In genomic region chr9:110682697-110683096, GRCm38 (mm10) we compare ENCODE assay signal across 10 mouse cellular contexts. TPM values are rescaled to one million over a fixed set of nuclear protein-coding genes. Genes with fewer than 3 reads are reported as not detected.
DNase-seq lines count a peak whose midpoint lies in the region; ATAC-seq and TF ChIP-seq lines count a peak whose summit lies in the region.
"Not testable (repeated sequence)": the region's sequence is repeated elsewhere in the genome, so short reads cannot be mapped to it uniquely, and the experiment has no call there.
"Had no signal": no experiment of that assay in that cellular context is flagged by ENCODE, and none has a peak within 500 bp of the region (broad histone marks: within the 10 kb centered on the region; RNA-seq: fewer than 3 reads in every experiment).

No protein-coding gene starts in this region.

- H3K27ac ChIP-seq in ES-E14 (ENCODE audit: insufficient read depth, low read depth, low read length, poor library complexity, severe bottlenecking) = not testable (repeated sequence)
- H3K27ac ChIP-seq in cerebellum, adult 2 months (ENCODE audit: insufficient read depth, low read length) = 0 out of 2 replicates have a peak overlapping the region, but pooled peaks have one; percentile 98
- peak overlapping the region; percentile 98 for H3K27ac ChIP-seq in heart, embryonic 13.5 days (replicated peaks)
- peak overlapping the region; percentile 44; the same call in 1 of the 2 replicates for H3K27ac ChIP-seq in hindbrain, embryonic 13.5 days
- H3K27ac ChIP-seq in kidney, postnatal 0 days = peak overlapping the region; percentile 97
- H3K27ac ChIP-seq in lung, postnatal 0 days (ENCODE audit: low read length) = peak overlapping the region; percentile 98
- peak overlapping the region; percentile 83; the same call in 1 of the 2 replicates for H3K27ac ChIP-seq in neural tube, embryonic 13.5 days (replicated peaks)
- peak overlapping the region; percentile 98 for H3K27ac ChIP-seq in stomach, postnatal 0 days (replicated peaks)

- TF ChIP-seq CTCF in cerebellum, adult 2 months (IDR thresholded peaks at IDR 0.05; ENCODE audit: borderline replicate concordance, insufficient read depth, low read depth, low read length); kidney, postnatal 0 days (IDR thresholded peaks at IDR 0.05; ENCODE audit: low read depth); lung, postnatal 0 days (IDR thresholded peaks at IDR 0.05); stomach, postnatal 0 days (IDR thresholded peaks at IDR 0.05; ENCODE audit: low read depth): not testable (repeated sequence)

- H3K4me3 ChIP-seq in ES-E14 (ENCODE audit: insufficient read depth in 1 of 2, low read depth in 1 of 2, low read length in 2 of 2, poor library complexity in 1 of 2, severe bottlenecking in 1 of 2); cerebellum, adult 2 months (replicated peaks; ENCODE audit: insufficient read depth, low read depth, low read length); heart, embryonic 13.5 days; hindbrain, embryonic 13.5 days; kidney, postnatal 0 days (replicated peaks; ENCODE audit: low read depth, low read length); lung, postnatal 0 days (ENCODE audit: low read depth, low read length); neural tube, embryonic 13.5 days; stomach, postnatal 0 days (ENCODE audit: low read depth, low read length): not testable (repeated sequence)

- TF ChIP-seq EP300 in lung, postnatal 0 days (IDR thresholded peaks at IDR 0.05); stomach, postnatal 0 days (optimal IDR thresholded peaks at IDR 0.05): not testable (repeated sequence)

- TF ChIP-seq POLR2A in cerebellum, adult 2 months (IDR thresholded peaks at IDR 0.05; ENCODE audit: borderline replicate concordance, insufficient read depth, low read length) = not testable (repeated sequence)

- not testable (repeated sequence) for H3K9me3 ChIP-seq in ES-E14 (ENCODE audit: control insufficient read depth, insufficient read depth, low read depth, low read length); heart, embryonic 13.5 days; hindbrain, embryonic 13.5 days; kidney, postnatal 0 days (replicated peaks; ENCODE audit: low read length); lung, postnatal 0 days (ENCODE audit: low read length); neural tube, embryonic 13.5 days; stomach, postnatal 0 days (ENCODE audit: control insufficient read depth, low read length)

- H3K27me3 ChIP-seq in cerebellum, adult 2 months (ENCODE audit: control insufficient read depth, insufficient read depth, low read length); heart, embryonic 13.5 days (replicated peaks); hindbrain, embryonic 13.5 days; kidney, postnatal 0 days (ENCODE audit: insufficient read depth, low read length); lung, postnatal 0 days (replicated peaks; ENCODE audit: insufficient read depth, low read length); neural tube, embryonic 13.5 days; stomach, postnatal 0 days (ENCODE audit: control insufficient read depth, insufficient read depth, low read length): not testable (repeated sequence)

- ATAC-seq in heart, embryonic 13.5 days (ENCODE audit: extremely low read depth, insufficient number of reproducible peaks, low FRiP score, low TSS enrichment); hindbrain, embryonic 13.5 days (ENCODE audit: low FRiP score); kidney, postnatal 0 days (replicated peaks; ENCODE audit: low FRiP score, low read depth); lung, postnatal 0 days; neural tube, embryonic 13.5 days (ENCODE audit: low read depth); stomach, postnatal 0 days (ENCODE audit: low FRiP score, low TSS enrichment): not testable (repeated sequence)

- WGBS in cerebellum, adult 2 months = 84% methylated on average over 3 of the region's 3 CpGs
- 78% methylated on average over 3 of the region's 3 CpGs for WGBS in heart, embryonic 13.5 days
- 76% methylated on average over 3 of the region's 3 CpGs for WGBS in hindbrain, embryonic 13.5 days
- 75% methylated on average over 3 of the region's 3 CpGs for WGBS in kidney, postnatal 0 days
- 68% methylated on average over 3 of the region's 3 CpGs for WGBS in lung, postnatal 0 days
- WGBS in neural tube, embryonic 13.5 days = 65% methylated on average over 3 of the region's 3 CpGs
- WGBS in stomach, postnatal 0 days = 66% methylated on average over 3 of the region's 3 CpGs

- DNase-seq in ES-E14 (ENCODE audit: low read depth, low spot score); cerebellum, adult 2 months; kidney, postnatal 0 days (ENCODE audit: low spot score); stomach, postnatal 0 days (ENCODE audit: low spot score): not testable (repeated sequence)
- DNase-seq in lung, postnatal 0 days (ENCODE audit: low spot score) = peak; percentile 49

- H3K4me2 ChIP-seq in heart, embryonic 13.5 days; hindbrain, embryonic 13.5 days; kidney, postnatal 0 days (ENCODE audit: low read length); lung, postnatal 0 days (replicated peaks; ENCODE audit: low read depth, low read length); neural tube, embryonic 13.5 days; stomach, postnatal 0 days (replicated peaks; ENCODE audit: low read depth): not testable (repeated sequence)

- peaks cover 0 to 37% of the 10 kb centered on the region in 2 experiments; a peak in 3 of 4 replicates for H3K4me1 ChIP-seq in ES-E14 (ENCODE audit: control insufficient read depth in 2 of 2, insufficient read depth in 2 of 2, low read length in 2 of 2, poor library complexity in 1 of 2)
- peaks cover 76% of the 10 kb centered on the region for H3K4me1 ChIP-seq in cerebellum, adult 2 months (ENCODE audit: control insufficient read depth, insufficient read depth, low read length)
- H3K4me1 ChIP-seq in heart, embryonic 13.5 days = peaks cover 81% of the 10 kb centered on the region
- H3K4me1 ChIP-seq in hindbrain, embryonic 13.5 days (replicated peaks) = peaks cover 68% of the 10 kb centered on the region
- peaks cover 54% of the 10 kb centered on the region for H3K4me1 ChIP-seq in kidney, postnatal 0 days (replicated peaks; ENCODE audit: insufficient read depth, low read length)
- H3K4me1 ChIP-seq in lung, postnatal 0 days (ENCODE audit: insufficient read depth, low read depth, low read length) = peaks cover 39% of the 10 kb centered on the region
- peaks cover 67% of the 10 kb centered on the region for H3K4me1 ChIP-seq in neural tube, embryonic 13.5 days (replicated peaks)
- H3K4me1 ChIP-seq in stomach, postnatal 0 days (replicated peaks; ENCODE audit: control insufficient read depth, insufficient read depth) = not testable (repeated sequence)

- in situ Hi-C loops in ES-E14 (cut with MboI; ENCODE audit: low sequenced_read_pairs in 2 of 2, unreplicated experiment in 2 of 2) = not testable (repeated sequence)

- not testable (repeated sequence) for H3K9ac ChIP-seq in ES-E14 (ENCODE audit: insufficient read depth, low read depth, low read length, poor library complexity, severe bottlenecking); heart, embryonic 13.5 days; hindbrain, embryonic 13.5 days; kidney, postnatal 0 days (ENCODE audit: low read depth, low read length); lung, postnatal 0 days (replicated peaks; ENCODE audit: low read depth); neural tube, embryonic 13.5 days; stomach, postnatal 0 days (ENCODE audit: low read length)

- H3K36me3 ChIP-seq in ES-E14 (ENCODE audit: control insufficient read depth, insufficient read depth, low read length, poor library complexity, severe bottlenecking); heart, embryonic 13.5 days; hindbrain, embryonic 13.5 days; kidney, postnatal 0 days (ENCODE audit: insufficient read depth, low read length); lung, postnatal 0 days (ENCODE audit: insufficient read depth, low read length); neural tube, embryonic 13.5 days; stomach, postnatal 0 days (ENCODE audit: control insufficient read depth, insufficient read depth, low read length): not testable (repeated sequence)

RNA-seq across cellular contexts. Expression of gene Ccdc12, which starts 26.4 kb away (rescaled TPM):
- 79.9 and 82.2 TPM in 2 replicates for total RNA-seq in ES-E14 (2012; rRNA removed)
- polyA plus RNA-seq in cerebellum, adult 2 months (2012; rRNA removed) = 98.5 and 102 TPM in 2 replicates
- 119 and 136 TPM in 2 replicates for polyA plus RNA-seq in heart, embryonic 13.5 days (2015; fragmentation: Nextera tagmentation; extraction: Ambion mirVana)
- 122 TPM in 2 replicates for polyA plus RNA-seq in hindbrain, embryonic 13.5 days (2015; fragmentation: Nextera tagmentation; extraction: Ambion mirVana)
- 153 and 154 TPM in 2 replicates for polyA plus RNA-seq in kidney, postnatal 0 days (2015; fragmentation: Nextera tagmentation; extraction: Ambion mirVana)
- polyA plus RNA-seq in lung, postnatal 0 days (2015; fragmentation: Nextera tagmentation; extraction: Ambion mirVana) = 180 and 200 TPM in 2 replicates
- 105 and 118 TPM in 2 replicates for polyA plus RNA-seq in neural tube, embryonic 13.5 days (2015; fragmentation: Nextera tagmentation; extraction: Ambion mirVana)
- polyA plus RNA-seq in stomach, postnatal 0 days (2015; fragmentation: Nextera tagmentation; extraction: Ambion mirVana) = 139 and 144 TPM in 2 replicates

RNA-seq across cellular contexts. Expression of gene Nbeal2, which starts 28.7 kb away (rescaled TPM):
- 13.6 and 24.1 TPM in 2 replicates for total RNA-seq in ES-E14 (2012; rRNA removed)
- 16.8 and 19.1 TPM in 2 replicates for polyA plus RNA-seq in cerebellum, adult 2 months (2012; rRNA removed)
- polyA plus RNA-seq in heart, embryonic 13.5 days (2015; fragmentation: Nextera tagmentation; extraction: Ambion mirVana) = 1.3 and 1.8 TPM in 2 replicates
- polyA plus RNA-seq in hindbrain, embryonic 13.5 days (2015; fragmentation: Nextera tagmentation; extraction: Ambion mirVana) = 2.4 TPM in 2 replicates
- 2.9 and 3.9 TPM in 2 replicates for polyA plus RNA-seq in kidney, postnatal 0 days (2015; fragmentation: Nextera tagmentation; extraction: Ambion mirVana)
- polyA plus RNA-seq in lung, postnatal 0 days (2015; fragmentation: Nextera tagmentation; extraction: Ambion mirVana) = 6.2 and 6.6 TPM in 2 replicates
- 1.8 and 2.2 TPM in 2 replicates for polyA plus RNA-seq in neural tube, embryonic 13.5 days (2015; fragmentation: Nextera tagmentation; extraction: Ambion mirVana)
- polyA plus RNA-seq in stomach, postnatal 0 days (2015; fragmentation: Nextera tagmentation; extraction: Ambion mirVana) = 5.7 and 6.2 TPM in 2 replicates

RNA-seq across cellular contexts. Expression of gene Nradd, which starts 58.4 kb away (rescaled TPM):
- 65.5 and 83.8 TPM in 2 replicates for total RNA-seq in ES-E14 (2012; rRNA removed)
- 3.2 and 3.5 TPM in 2 replicates for polyA plus RNA-seq in cerebellum, adult 2 months (2012; rRNA removed)
- polyA plus RNA-seq in heart, embryonic 13.5 days (2015; fragmentation: Nextera tagmentation; extraction: Ambion mirVana) = 23.4 and 25.6 TPM in 2 replicates
- polyA plus RNA-seq in hindbrain, embryonic 13.5 days (2015; fragmentation: Nextera tagmentation; extraction: Ambion mirVana) = 34.9 and 38.0 TPM in 2 replicates
- polyA plus RNA-seq in kidney, postnatal 0 days (2015; fragmentation: Nextera tagmentation; extraction: Ambion mirVana) = 42.3 and 45.7 TPM in 2 replicates
- 45.2 and 46.6 TPM in 2 replicates for polyA plus RNA-seq in lung, postnatal 0 days (2015; fragmentation: Nextera tagmentation; extraction: Ambion mirVana)
- 38.0 and 39.3 TPM in 2 replicates for polyA plus RNA-seq in neural tube, embryonic 13.5 days (2015; fragmentation: Nextera tagmentation; extraction: Ambion mirVana)
- polyA plus RNA-seq in stomach, postnatal 0 days (2015; fragmentation: Nextera tagmentation; extraction: Ambion mirVana) = 14.5 and 15.9 TPM in 2 replicates

RNA-seq across cellular contexts. Expression of gene Myl3, which starts 59.0 kb away (rescaled TPM):
- total RNA-seq in ES-E14 (2012; rRNA removed) = 0.48 and 0.89 TPM in 2 replicates
- polyA plus RNA-seq in cerebellum, adult 2 months (2012; rRNA removed) = 0.43 and 0.51 TPM in 2 replicates
- 3,771 and 4,285 TPM in 2 replicates for polyA plus RNA-seq in heart, embryonic 13.5 days (2015; fragmentation: Nextera tagmentation; extraction: Ambion mirVana)
- 1.4 and 3.8 TPM in 2 replicates for polyA plus RNA-seq in hindbrain, embryonic 13.5 days (2015; fragmentation: Nextera tagmentation; extraction: Ambion mirVana)
- 1.1 and 1.5 TPM in 2 replicates for polyA plus RNA-seq in kidney, postnatal 0 days (2015; fragmentation: Nextera tagmentation; extraction: Ambion mirVana)
- polyA plus RNA-seq in lung, postnatal 0 days (2015; fragmentation: Nextera tagmentation; extraction: Ambion mirVana) = 10.4 and 13.8 TPM in 2 replicates
- 1.2 and 3.8 TPM in 2 replicates for polyA plus RNA-seq in neural tube, embryonic 13.5 days (2015; fragmentation: Nextera tagmentation; extraction: Ambion mirVana)
- polyA plus RNA-seq in stomach, postnatal 0 days (2015; fragmentation: Nextera tagmentation; extraction: Ambion mirVana) = 0.11 and 0.27 TPM in 2 replicates
- polyA plus RNA-seq: C2C12; inflammation-experienced regulatory T-cells, adult 6 months had no signal
